Mouse (Mus musculus) fibroblast of lung, adult 2 months (primary cell): Measurements from ENCODE around the gene Olfr738.

ENCODE experiments used
- DNase-seq: peaks from one replicate; pipeline ENCODE4 v3.0.0-alpha.2; 2011; ENCODE audit warnings: low read depth

Olfr738 gene

DNA sequence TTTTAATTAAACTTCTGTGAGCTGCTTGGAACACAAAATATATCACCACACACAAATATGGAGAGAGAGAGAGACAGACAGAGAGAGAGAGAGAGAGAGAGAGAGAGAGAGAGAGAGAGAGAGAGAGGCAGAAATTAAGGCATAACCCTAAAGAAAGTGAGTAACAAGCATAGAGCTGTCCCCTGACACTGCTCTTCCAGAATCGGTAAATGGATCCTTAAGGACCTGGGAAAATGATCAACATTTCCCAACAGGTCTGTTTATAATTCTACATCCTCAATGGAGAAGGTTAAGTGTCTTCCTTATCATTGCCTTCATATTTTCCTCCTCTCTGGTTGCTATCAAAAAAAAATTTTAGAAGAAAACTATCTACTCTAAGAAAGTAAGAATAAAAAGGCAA lies at the start of gene Olfr738:
Gene Olfr738, plus strand, starts transcription at position 301 of the 400 bp plus-strand sequence.
- no peak for DNase-seq

DNA sequence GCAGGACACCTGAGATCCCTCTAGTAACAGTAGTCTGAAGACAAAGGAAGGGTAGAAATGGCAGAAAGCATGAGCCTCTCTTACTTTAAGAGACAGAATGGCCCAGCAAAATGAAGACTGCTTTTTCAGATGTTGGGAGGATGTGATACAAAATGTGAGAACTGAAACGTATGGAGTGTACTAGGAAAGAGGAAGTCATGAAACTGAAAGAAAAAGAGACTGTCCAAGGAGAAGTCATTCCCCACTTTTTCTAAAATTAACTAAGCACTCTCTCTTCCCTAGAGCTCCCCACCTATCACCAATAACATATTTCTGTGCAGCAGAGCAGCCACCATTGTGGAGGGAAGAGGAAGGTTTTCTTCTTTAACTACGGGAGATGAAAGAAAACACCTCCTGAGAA lies 49.8 kb upstream of the Olfr738 start, which contains the start of gene Tlr11:
Gene Tlr11, plus strand, starts transcription at position 322 of the 400 bp plus-strand sequence.
- DNase-seq: no peak

DNA sequence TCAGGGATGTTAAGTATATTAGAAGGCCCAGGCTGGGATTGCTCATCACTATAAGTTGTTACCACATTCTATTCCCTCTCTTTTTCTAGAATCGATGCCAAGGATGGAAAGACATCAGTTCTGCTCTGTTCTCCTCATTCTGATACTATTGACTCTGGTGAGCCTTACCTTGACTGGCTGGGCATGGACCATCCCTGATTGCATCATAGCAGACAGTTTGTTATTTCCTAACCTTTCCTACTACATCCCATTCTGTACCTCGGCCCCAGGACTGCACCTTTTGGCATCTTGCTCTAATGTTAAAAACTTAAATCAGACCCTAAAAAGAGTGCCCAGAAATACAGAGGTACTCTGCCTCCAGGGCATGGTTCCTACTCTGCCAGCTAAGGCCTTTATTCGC lies 46.9 kb upstream of the Olfr738 start:
- DNase-seq: no peak

DNA sequence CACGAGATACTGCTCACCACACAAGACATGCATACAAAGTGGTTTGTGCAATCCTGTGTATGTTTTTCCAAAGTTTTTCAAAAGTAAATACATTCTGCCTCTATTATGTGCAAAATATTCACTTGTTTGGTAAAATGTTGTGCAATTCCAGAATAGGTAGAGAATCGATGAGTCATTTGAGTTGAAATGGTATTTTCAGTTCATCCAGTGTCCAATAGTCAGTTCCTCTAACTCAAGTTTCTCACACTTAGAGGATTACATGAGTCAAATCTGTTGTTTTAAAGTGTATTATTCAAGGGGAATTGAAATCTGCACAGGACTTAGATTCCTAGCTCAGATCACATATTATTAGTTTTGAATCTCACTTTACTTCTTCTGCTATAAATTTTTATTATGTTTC lies 43.8 kb upstream of the Olfr738 start:
- DNase-seq: no peak

DNA sequence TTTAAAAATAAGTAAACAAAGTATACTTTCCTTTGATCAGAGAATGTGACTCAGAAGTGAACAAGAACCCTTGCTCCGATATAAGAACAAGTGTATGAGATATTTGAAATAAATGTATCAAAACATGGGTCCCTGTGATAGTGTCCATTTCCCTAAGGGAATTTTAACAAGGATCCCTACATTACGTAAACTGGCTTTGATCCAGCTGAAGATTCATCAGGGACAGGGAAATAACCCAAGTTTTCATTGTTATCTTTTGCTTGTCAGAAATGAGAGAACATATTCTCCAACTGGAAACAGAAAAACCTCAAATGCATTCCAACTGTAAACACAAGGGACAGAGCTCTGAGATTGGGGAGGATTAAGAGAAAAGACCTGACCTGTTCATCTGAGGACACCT lies 26.5 kb upstream of the Olfr738 start, which contains the start of gene Olfr736:
Gene Olfr736, plus strand, starts transcription at position 301 of the 400 bp plus-strand sequence.
- no peak for DNase-seq

DNA sequence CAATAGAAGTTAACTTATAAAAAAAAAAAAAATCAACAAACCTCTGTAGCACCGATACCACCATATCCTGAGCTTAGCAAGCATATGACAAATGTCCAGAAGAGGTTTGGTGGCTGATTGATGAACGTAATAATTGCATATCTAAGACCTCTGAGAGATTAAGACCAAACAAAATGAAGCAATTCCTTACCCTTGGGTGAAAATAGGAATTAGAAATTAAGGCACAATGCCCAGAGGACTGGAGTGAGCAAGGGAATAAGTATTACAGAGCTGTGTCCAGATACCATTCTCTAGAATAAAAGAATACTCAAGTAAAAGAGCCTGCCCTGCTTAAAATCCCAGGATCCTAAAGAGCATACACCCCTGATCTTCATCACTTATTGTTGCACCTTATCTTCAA lies 11.0 kb downstream of the Olfr738 start, which contains the start of gene Olfr739:
Gene Olfr739, plus strand, starts transcription at position 301 of the 400 bp plus-strand sequence.
- DNase-seq: no peak

DNA sequence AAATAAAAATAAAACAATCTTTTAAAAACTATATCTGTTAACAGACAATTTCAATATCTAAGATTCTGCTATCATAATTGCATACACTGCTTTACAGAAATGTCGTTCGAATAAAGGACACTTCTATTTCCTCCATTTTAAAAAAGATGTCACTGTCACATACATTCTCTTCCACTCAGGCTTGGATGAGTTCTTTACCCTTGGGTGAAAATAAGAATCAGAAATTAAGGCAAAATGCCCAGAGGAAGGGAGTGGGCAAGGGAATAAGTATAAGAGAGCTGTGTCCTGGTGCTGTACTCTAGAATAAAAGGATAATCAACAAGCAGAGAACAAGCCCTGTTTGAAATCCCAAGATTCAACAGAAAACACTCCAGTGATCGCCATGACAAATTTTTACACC lies 37.9 kb downstream of the Olfr738 start, which contains the start of gene Olfr740:
Gene Olfr740, plus strand, starts transcription at position 301 of the 400 bp plus-strand sequence.
- DNase-seq: no peak
